Mouse (Mus musculus): Measurements from ENCODE around the gene Mccc1. TPM values are rescaled to one million over a fixed set of nuclear protein-coding genes. Genes with fewer than 3 reads are reported as not detected.

The Mccc1 gene
- 27.9 and 36.3 TPM in 2 replicates for polyA plus RNA-seq (2012; rRNA removed)

DNA sequence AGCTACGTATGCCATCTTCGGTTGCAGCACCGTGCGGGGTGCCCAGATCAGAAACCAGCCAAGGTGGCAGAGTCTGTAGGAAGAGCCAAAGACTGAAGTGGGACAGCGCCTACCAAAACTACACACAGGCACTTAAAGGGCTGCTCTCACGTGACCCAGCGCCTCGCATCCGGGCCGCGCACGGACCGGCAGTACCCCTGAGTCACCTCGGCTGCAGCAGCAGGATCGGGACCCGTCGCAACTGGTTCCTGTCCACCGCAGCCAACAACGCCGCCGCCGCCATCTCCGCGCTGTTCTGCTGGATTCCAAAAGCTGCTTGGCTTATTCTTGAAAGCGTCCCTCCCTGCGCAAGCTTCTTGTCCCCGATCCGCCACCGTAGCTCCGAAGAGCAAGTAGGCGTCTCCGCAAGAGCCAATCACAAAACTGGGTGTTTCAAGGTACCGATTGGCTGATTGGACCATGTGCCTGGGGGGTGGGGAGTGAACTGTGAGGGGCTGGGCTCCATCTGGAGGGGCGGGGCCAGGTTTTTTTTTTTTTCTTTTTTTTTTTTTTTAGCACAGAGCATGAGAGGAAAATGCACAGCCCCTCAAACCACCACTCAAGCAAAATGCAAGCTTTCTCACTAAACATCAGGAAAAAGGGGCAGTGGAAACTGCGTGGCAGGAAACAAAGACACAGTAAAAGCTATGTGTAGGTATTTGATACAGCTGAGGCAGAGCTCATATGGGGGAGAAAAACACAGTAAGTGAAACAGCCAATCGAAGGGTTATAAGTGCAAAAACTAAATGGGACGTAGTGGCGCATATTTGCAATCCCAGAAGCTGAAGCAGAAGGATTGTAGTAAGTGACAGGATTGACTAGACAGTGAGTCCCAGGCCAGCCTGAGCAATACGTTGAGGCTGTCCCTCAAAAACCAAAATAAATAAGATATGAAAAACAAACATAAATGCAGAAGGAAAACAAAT lies at the start of gene Mccc1:
Gene Mccc1 (minus strand): TSS at position 404 of the 965 bp plus-strand sequence.

DNA sequence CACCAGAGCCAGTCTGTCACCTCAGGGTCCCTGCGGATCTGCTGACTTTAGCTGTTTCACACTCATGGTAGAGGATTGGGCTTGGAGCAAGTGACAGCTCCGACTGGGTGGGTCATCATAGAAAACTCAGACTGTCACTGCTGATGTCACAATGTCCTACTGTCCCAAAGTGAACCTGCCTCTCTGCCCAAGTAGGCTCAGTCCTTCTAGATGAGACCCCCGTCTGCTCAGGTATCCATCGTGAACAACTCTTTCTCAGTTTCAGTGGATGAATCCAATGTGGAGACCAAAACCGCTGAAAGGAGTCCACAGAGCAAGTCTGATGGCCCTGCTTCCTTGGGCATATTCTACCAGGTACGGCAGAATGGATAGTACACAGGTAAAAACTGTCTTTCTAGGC lies 63.1 kb downstream of the Mccc1 start, which contains the start of gene Dcun1d1:
Gene Dcun1d1 (minus strand): TSS at position 101 of the 400 bp plus-strand sequence.

Other genes starting within 250 kb of the Mccc1 start
- gene Atp11b, start 246.6 kb downstream of the Mccc1 start, polyA plus RNA-seq (2012; rRNA removed): 22.6 and 37.1 TPM in 2 replicates
- gene Dcun1d1, start 63.2 kb downstream of the Mccc1 start, polyA plus RNA-seq (2012; rRNA removed): 40.0 and 60.6 TPM in 2 replicates
- not detected in 2 replicates for gene Ccdc144b, start 52.9 kb upstream of the Mccc1 start, polyA plus RNA-seq (2012; rRNA removed)
- gene Acad9, start 65.3 kb upstream of the Mccc1 start, polyA plus RNA-seq (2012; rRNA removed): 38.7 and 47.8 TPM in 2 replicates
- 3.8 and 6.1 TPM in 2 replicates for gene D3Ertd254e, start 150.3 kb upstream of the Mccc1 start, polyA plus RNA-seq (2012; rRNA removed)
- 0.07 and 0.12 TPM in 2 replicates for gene Qrfpr, start 221.6 kb upstream of the Mccc1 start, polyA plus RNA-seq (2012; rRNA removed)